Mouse (Mus musculus): ENCODE measurements around the gene Rasgef1b. TPM values are rescaled to one million over a fixed set of nuclear protein-coding genes. Genes with fewer than 3 reads are reported as not detected.
A peak's percentile ranks its signal among the peaks of the same experiment; 100 is the strongest.

Gene Rasgef1b
- polyA plus RNA-seq, 1 experiment from 2014 or later: 13.3 TPM

DNA sequence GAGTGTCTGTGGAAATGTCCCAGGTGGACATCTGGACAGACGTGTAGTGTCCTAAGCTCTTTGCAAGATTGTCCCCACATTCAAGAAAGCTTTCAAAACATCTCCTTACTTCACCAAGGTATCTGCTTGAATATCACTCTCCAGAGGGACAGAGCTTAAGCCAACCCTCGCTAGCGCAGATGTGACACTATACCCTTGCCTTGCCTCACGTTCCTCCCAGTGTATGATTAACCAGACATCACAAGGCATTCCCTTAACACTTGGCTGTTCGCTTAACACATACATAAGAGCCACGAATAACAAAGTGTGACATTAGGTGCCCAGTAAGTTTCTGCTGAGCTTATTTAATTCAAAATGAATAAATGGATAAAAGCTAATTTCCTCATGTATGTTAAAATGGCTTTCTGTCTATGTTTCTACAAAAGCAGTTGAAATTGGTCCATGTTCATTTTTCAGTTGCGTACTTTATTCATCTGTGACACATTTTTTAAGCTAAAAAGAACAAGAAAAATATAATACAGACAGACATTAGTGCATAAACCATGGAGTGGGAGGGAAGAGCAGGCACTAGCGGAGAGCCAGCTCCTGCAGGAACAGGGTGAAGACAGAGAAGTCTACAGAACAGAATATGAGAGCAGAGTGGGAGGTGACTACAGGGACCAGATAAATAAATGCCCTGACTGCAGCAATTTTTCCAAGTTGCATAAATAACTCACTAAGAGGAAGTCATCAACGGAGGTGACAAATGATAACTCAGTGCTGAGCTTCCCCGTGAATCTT is 126.4 kb downstream of the Rasgef1b start:
- ATAC-seq (replicated peaks; ENCODE audit: low FRiP score) (no peak), DNase-seq (ENCODE audit: low spot score) (no peak)
- no peaks in the 10 kb centered on the region for H3K27me3 ChIP-seq (replicated peaks; ENCODE audit: control insufficient read depth, insufficient read depth, low read length)
- no peak overlapping the region for H3K9ac ChIP-seq (ENCODE audit: low read depth, low read length)
- H3K9me3 ChIP-seq (ENCODE audit: control insufficient read depth, low read length): no peaks in the 10 kb centered on the region
- H3K27ac ChIP-seq (ENCODE audit: low read depth, low read length): no peak overlapping the region
- no peaks in the 10 kb centered on the region; the same call in 1 of the 2 replicates for H3K4me1 ChIP-seq (replicated peaks; ENCODE audit: control insufficient read depth, insufficient read depth, low read length)
- 65% methylated on average over 10 of the region's 10 CpGs for WGBS
- H3K4me2 ChIP-seq: no peak overlapping the region
- H3K4me3 ChIP-seq (ENCODE audit: low read depth, low read length): no peak overlapping the region
- no peaks in the 10 kb centered on the region for H3K36me3 ChIP-seq (ENCODE audit: control insufficient read depth, insufficient read depth, low read length)

DNA sequence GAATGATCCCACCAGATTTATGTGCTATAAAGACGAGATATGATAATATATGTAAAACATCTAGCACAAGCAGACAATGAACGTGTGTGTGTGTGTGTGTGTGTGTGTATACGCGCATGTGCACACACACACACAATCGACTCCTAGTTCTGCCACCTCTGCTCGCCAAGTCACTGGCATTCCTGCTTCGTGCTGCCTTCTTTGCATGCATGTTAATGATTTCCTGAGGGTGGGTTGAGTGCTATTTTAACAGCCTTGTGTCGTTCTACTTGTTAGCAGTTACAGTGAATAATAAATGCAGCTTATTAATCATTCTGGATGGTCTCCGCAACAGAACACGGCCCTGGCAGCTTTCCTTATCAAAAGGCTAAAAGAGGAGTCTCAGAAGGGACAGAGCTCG is 129.5 kb downstream of the Rasgef1b start:
- Histone ChIP-seq H3K36me3 (ENCODE audit: control insufficient read depth, insufficient read depth, low read length) (no peaks in the 10 kb centered on the region), H3K4me3 (ENCODE audit: low read depth, low read length) (no peak overlapping the region), H3K27me3 (replicated peaks; ENCODE audit: control insufficient read depth, insufficient read depth, low read length) (no peaks in the 10 kb centered on the region), H3K4me2 (no peak overlapping the region), H3K9me3 (ENCODE audit: control insufficient read depth, low read length) (no peaks in the 10 kb centered on the region; the same call in 1 of the 2 replicates), H3K27ac (ENCODE audit: low read depth, low read length) (no peak overlapping the region), H3K9ac (ENCODE audit: low read depth, low read length) (no peak overlapping the region), H3K4me1 (replicated peaks; ENCODE audit: control insufficient read depth, insufficient read depth, low read length) (no peaks in the 10 kb centered on the region; the same call in 1 of the 2 replicates)
- DNase-seq (ENCODE audit: low spot score): no peak
- ATAC-seq (replicated peaks; ENCODE audit: low FRiP score): no peak
- WGBS: 71% methylated on average over 11 of the region's 11 CpGs

DNA sequence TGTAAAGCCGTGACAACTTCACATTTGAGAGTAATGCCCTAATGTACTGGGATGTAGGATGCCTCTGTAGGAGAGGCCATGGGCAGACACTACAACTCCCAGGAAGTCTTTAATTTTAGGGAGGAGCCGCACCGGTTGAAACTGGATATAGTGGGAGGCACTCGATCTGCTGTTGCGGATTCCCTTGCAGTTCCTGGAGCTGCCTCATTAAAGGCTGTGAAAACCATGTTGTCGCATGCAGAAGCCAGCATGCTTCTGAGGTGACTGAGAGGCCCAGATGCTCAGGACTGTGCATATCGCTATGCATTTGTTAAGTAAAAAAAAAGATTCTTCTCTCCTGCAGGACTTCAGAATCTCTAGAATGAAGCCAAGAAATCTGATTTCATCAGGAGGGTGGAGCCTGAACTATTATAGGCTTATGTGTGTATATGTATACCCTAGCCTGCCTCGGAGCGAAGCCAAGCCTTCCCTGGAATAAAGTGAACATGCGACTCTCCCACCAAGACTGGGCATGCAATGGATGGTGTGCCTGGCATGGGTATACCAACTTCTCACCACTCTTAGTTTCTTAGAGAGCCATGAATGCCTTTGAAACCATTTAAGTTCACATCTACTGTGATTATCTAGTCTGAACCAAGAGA is 130.3 kb downstream of the Rasgef1b start:
- Histone ChIP-seq H3K4me1 (replicated peaks; ENCODE audit: control insufficient read depth, insufficient read depth, low read length) (no peaks in the 10 kb centered on the region; the same call in 1 of the 2 replicates), H3K27ac (ENCODE audit: low read depth, low read length) (no peak overlapping the region), H3K9ac (ENCODE audit: low read depth, low read length) (no peak overlapping the region), H3K27me3 (replicated peaks; ENCODE audit: control insufficient read depth, insufficient read depth, low read length) (no peaks in the 10 kb centered on the region), H3K36me3 (ENCODE audit: control insufficient read depth, insufficient read depth, low read length) (no peaks in the 10 kb centered on the region), H3K4me3 (ENCODE audit: low read depth, low read length) (no peak overlapping the region), H3K9me3 (ENCODE audit: control insufficient read depth, low read length) (peaks cover 2% of the 10 kb centered on the region; the same call in 1 of the 2 replicates), H3K4me2 (no peak overlapping the region)
- DNase-seq (ENCODE audit: low spot score) (no peak), ATAC-seq (replicated peaks; ENCODE audit: low FRiP score) (no peak)
- 68% methylated on average over 10 of the region's 10 CpGs for WGBS

DNA sequence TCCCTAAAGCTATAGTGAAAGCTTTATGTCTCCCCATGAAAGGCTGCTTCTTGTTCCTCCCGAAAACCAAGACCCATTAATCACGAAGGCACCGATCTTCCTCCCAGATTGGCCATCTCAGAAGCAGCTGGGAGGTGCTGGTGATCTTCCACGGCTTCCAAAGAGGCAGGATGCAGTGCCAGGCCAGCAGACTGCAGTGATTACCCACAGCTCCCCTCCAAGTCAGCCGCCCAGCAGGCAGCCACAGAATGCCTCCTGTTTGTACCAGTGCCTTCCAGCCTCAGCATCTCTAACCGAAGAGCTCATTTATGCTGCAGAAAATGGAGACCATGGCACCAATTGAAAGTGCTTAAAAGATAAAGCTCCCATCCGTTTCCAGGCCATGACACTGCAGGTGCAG is 131.2 kb downstream of the Rasgef1b start:
- H3K27me3 ChIP-seq (replicated peaks; ENCODE audit: control insufficient read depth, insufficient read depth, low read length): no peaks in the 10 kb centered on the region
- H3K4me2 ChIP-seq: no peak overlapping the region
- H3K9ac ChIP-seq (ENCODE audit: low read depth, low read length): no peak overlapping the region
- no peak for ATAC-seq (replicated peaks; ENCODE audit: low FRiP score)
- DNase-seq (ENCODE audit: low spot score): no peak
- H3K36me3 ChIP-seq (ENCODE audit: control insufficient read depth, insufficient read depth, low read length): no peaks in the 10 kb centered on the region
- 59% methylated on average over 7 of the region's 7 CpGs for WGBS
- no peaks in the 10 kb centered on the region; the same call in 1 of the 2 replicates for H3K4me1 ChIP-seq (replicated peaks; ENCODE audit: control insufficient read depth, insufficient read depth, low read length)
- H3K9me3 ChIP-seq (ENCODE audit: control insufficient read depth, low read length): peaks cover 2% of the 10 kb centered on the region; the same call in 1 of the 2 replicates
- H3K4me3 ChIP-seq (ENCODE audit: low read depth, low read length): no peak overlapping the region
- H3K27ac ChIP-seq (ENCODE audit: low read depth, low read length): no peak overlapping the region

DNA sequence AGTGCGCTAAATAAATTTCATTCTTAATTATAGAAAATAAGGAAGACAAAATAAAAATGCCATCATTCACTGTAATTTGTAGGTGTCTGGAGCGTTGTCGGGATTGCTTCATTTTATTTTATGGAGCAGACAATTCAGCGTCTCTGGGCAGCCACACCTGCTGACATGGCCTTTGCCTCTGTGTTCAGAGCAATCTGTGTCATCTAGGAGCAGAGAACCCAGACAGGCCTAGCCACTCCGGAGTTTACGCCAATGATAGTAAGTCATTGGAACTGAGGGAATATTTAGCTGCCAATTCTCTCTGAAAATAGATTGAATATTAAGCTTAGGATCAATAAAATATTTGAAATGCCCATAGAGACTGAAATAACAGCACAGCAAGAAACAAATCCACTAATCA is 137.5 kb downstream of the Rasgef1b start:
- no peaks in the 10 kb centered on the region for H3K36me3 ChIP-seq (ENCODE audit: control insufficient read depth, insufficient read depth, low read length)
- no peak for DNase-seq (ENCODE audit: low spot score)

DNA sequence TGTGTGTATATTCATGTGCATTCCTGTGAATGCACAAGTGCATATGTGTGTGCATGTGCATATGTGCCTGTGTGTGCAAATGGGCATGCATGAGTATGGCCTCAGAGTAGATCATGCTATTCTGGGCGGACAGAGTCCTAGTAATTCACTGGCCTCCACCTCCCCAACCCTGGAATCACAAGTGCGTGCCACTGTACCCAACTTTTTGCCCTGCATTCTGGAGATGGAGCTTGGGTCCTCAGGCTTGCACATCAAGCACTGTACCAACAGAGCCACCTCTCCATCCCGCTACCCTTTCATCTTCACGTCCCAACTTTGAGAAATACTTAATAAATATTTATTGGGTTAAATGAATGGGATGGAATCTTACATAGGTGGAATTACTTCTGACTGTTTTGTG is 138.3 kb downstream of the Rasgef1b start:
- Histone ChIP-seq H3K4me2 (no peak overlapping the region), H3K9me3 (ENCODE audit: control insufficient read depth, low read length) (peaks cover 2% of the 10 kb centered on the region; the same call in 1 of the 2 replicates), H3K27me3 (replicated peaks; ENCODE audit: control insufficient read depth, insufficient read depth, low read length) (no peaks in the 10 kb centered on the region), H3K4me1 (replicated peaks; ENCODE audit: control insufficient read depth, insufficient read depth, low read length) (no peaks in the 10 kb centered on the region), H3K27ac (ENCODE audit: low read depth, low read length) (no peak overlapping the region), H3K9ac (ENCODE audit: low read depth, low read length) (no peak overlapping the region), H3K4me3 (ENCODE audit: low read depth, low read length) (no peak overlapping the region), H3K36me3 (ENCODE audit: control insufficient read depth, insufficient read depth, low read length) (no peaks in the 10 kb centered on the region)
- DNase-seq (ENCODE audit: low spot score) (peak; percentile 6), ATAC-seq (replicated peaks; ENCODE audit: low FRiP score) (no peak)
- WGBS: 89% methylated on average over 4 of the region's 4 CpGs

More for the DNA sequence above, 137.5 kb downstream of the Rasgef1b start:
- Histone ChIP-seq H3K4me3 (ENCODE audit: low read depth, low read length) (no peak overlapping the region), H3K27ac (ENCODE audit: low read depth, low read length) (no peak overlapping the region), H3K4me1 (replicated peaks; ENCODE audit: control insufficient read depth, insufficient read depth, low read length) (no peaks in the 10 kb centered on the region), H3K4me2 (no peak overlapping the region), H3K27me3 (replicated peaks; ENCODE audit: control insufficient read depth, insufficient read depth, low read length) (no peaks in the 10 kb centered on the region), H3K9me3 (ENCODE audit: control insufficient read depth, low read length) (peaks cover 2% of the 10 kb centered on the region; the same call in 1 of the 2 replicates), H3K9ac (ENCODE audit: low read depth, low read length) (no peak overlapping the region)
- no peak for ATAC-seq (replicated peaks; ENCODE audit: low FRiP score)
- WGBS: 89% methylated on average over 6 of the region's 6 CpGs

DNA sequence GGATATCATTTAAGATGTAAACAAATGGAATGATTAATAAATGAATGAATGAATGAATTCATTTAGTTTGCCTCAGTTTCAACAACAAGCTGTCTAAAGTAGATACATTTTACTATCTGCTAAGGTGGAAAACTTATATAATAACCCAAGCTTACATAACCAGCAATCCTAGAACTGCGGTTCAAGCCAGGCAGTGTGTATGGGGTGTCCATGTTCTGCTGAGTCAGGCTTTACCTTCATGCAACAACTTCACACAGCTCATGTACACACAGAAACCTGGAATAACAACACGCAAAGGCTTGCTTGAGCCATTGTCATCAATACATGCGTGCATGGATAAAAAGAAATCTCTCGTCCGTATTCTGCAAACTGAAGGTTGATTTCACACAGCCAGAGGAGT is 140.9 kb downstream of the Rasgef1b start:
- no peaks in the 10 kb centered on the region for H3K36me3 ChIP-seq (ENCODE audit: control insufficient read depth, insufficient read depth, low read length)
- ATAC-seq (replicated peaks; ENCODE audit: low FRiP score) (no peak), DNase-seq (ENCODE audit: low spot score) (no peak)
- H3K4me1 ChIP-seq (replicated peaks; ENCODE audit: control insufficient read depth, insufficient read depth, low read length): no peaks in the 10 kb centered on the region
- no peak overlapping the region for H3K4me3 ChIP-seq (ENCODE audit: low read depth, low read length)
- no peak overlapping the region for H3K9ac ChIP-seq (ENCODE audit: low read depth, low read length)
- H3K27me3 ChIP-seq (replicated peaks; ENCODE audit: control insufficient read depth, insufficient read depth, low read length): no peaks in the 10 kb centered on the region
- H3K27ac ChIP-seq (ENCODE audit: low read depth, low read length): no peak overlapping the region
- H3K4me2 ChIP-seq: no peak overlapping the region
- no peaks in the 10 kb centered on the region for H3K9me3 ChIP-seq (ENCODE audit: control insufficient read depth, low read length)
- 92% methylated on average over 5 of the region's 5 CpGs for WGBS

DNA sequence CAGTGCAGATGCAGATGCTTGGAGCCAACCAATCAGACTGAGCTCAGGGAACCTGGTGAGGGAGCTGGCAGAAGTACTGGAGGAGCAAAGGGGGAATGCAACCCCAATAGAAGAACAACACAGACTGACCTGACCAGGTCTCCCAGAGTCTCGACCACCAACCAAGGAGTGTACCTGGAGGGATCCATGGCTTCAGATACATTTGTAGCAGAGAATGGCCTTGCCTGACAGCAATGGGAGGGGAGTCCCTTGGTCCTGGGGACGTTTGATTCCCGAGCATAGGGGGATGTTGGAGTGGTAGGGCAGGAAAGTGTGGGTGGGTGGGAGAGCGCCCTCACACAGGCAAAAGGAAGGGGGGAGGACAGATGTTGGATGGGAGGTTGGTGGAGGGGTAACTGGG is 141.3 kb downstream of the Rasgef1b start:
- H3K4me1 ChIP-seq (replicated peaks; ENCODE audit: control insufficient read depth, insufficient read depth, low read length): no peaks in the 10 kb centered on the region
- WGBS: 76% methylated on average over 4 of the region's 4 CpGs
- H3K36me3 ChIP-seq (ENCODE audit: control insufficient read depth, insufficient read depth, low read length): no peaks in the 10 kb centered on the region
- ATAC-seq (replicated peaks; ENCODE audit: low FRiP score) (no peak), DNase-seq (ENCODE audit: low spot score) (peak; percentile 20)
- H3K9ac ChIP-seq (ENCODE audit: low read depth, low read length): no peak overlapping the region
- no peak overlapping the region for H3K4me3 ChIP-seq (ENCODE audit: low read depth, low read length)
- H3K27me3 ChIP-seq (replicated peaks; ENCODE audit: control insufficient read depth, insufficient read depth, low read length): no peaks in the 10 kb centered on the region
- no peak overlapping the region for H3K4me2 ChIP-seq
- H3K27ac ChIP-seq (ENCODE audit: low read depth, low read length): no peak overlapping the region
- H3K9me3 ChIP-seq (ENCODE audit: control insufficient read depth, low read length): no peaks in the 10 kb centered on the region

All from liver, embryonic 11.5 days (tissue).